Mouse (Mus musculus) testis, adult 2 months (tissue): ENCODE measurements around the gene Crim1.

ENCODE experiments used
- CTCF ChIP-seq: fragments of 200-500 bp; IDR thresholded peaks from 2 replicates; pipeline ENCODE4 v1.5.1; 2012; ENCODE audit warnings: low read depth, mild to moderate bottlenecking, inconsistent platforms, low read length, moderate library complexity; ENCODE audit not compliant: control insufficient read depth, insufficient read depth, insufficient replicate concordance
- POLR2A ChIP-seq: fragments of 200-500 bp; IDR thresholded peaks from 2 replicates; pipeline ENCODE4 v1.6.1; 2012; ENCODE audit warnings: low read depth, mild to moderate bottlenecking, inconsistent platforms, low read length, moderate library complexity; ENCODE audit not compliant: control insufficient read depth

DNA sequence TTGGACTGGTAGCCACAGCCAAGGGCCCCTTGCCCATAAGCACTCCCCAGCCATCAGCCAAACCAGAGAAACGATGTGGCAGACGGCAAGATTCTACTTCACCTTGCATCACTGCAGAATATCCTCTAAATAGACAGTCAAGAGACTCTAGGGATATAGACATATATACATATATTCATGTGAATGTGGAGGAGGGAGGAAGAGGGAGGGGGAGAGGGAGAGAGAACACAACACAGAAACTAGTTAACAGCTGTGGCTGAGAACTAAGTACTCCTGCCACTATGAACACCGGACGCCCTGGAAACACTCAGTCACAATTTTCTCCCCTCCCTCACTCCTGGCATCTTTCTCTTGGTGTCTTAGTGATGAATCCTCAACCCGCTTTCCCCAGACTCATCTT, 189.5 kb downstream of the Crim1 start:
- TF ChIP-seq CTCF (no peak), POLR2A (no peak)
